Comparison of ENCODE assay signal across 8 mouse cellular contexts in the genomic region with DNA sequence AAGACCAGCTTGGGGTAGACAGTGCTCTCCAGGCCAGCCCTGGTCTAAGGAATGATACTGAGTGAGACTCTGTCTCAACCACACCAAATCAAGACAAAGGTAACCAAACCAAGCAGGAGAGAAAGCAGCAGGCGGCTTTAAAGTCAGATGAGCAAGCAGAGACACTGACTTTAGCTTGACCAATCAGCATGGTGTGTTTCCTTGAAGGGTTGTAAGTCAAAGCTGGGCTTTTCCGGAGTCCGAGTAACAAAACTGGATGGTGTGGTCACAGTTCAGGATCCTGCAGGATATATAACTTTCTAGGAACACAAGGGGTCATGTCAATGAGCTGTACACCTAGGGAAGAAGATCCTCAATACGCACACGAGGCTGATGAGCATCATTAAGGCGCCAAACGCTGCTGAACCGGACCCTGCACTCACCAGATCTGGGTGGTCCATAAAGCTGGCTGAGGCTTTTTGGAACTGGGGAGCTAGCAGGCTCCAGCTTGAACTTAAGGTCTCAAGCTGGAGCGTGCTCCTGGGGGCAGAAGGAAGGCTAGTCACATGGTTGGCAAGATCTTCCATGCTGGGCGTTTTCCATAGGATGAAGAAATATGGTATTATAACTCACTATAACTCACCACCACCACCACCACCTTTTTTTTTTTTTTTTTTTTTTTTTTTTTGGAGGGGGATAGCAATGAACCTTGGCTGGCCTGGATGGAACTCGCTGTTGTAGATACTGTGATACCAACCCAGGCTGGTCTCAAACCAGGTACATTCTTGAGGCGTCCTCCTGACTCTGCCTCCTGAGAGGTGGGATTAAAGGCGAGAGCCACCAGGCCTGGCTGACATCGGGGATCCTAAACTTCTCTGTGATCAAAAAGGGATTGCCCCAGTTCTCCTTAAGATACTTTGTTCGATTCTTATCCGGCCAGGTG. TPM values are rescaled to one million over a fixed set of nuclear protein-coding genes. Genes with fewer than 3 reads are reported as not detected.
DNase-seq lines count a peak whose midpoint lies in the region; ATAC-seq and TF ChIP-seq lines count a peak whose summit lies in the region.

No protein-coding gene starts in this region.

- DNase-seq in heart, postnatal 36 days: no peak
- no peak for DNase-seq in G1E (ENCODE audit: low spot score)
- no peak for DNase-seq in gastrocnemius, postnatal 36 days
- DNase-seq in thymus, postnatal 14 days: no peak
- no peak for DNase-seq in left cerebral cortex, postnatal 4 days

- no peaks in the 10 kb centered on the region for H3K9me3 ChIP-seq in heart, embryonic 12.5 days (replicated peaks)
- peaks cover 17% of the 10 kb centered on the region for H3K9me3 ChIP-seq in G1E (replicated peaks)

- no peaks in the 10 kb centered on the region for H3K27me3 ChIP-seq in heart, embryonic 12.5 days (replicated peaks)
- H3K27me3 ChIP-seq in G1E (ENCODE audit: insufficient read depth, low read length): no peaks in the 10 kb centered on the region

- WGBS in heart, embryonic 12.5 days: 46% methylated on average over 16 of the region's 16 CpGs

- peak; percentile 29 for ATAC-seq in heart, embryonic 12.5 days (ENCODE audit: insufficient number of reproducible peaks, low FRiP score)
- ATAC-seq in G1E (ENCODE audit: extremely low read depth, insufficient number of reproducible peaks, low FRiP score, poor library complexity, severe bottlenecking): no peak
- ATAC-seq in granulocyte monocyte progenitor cell, adult 5-6 weeks (replicated peaks; ENCODE audit: poor library complexity, severe bottlenecking): peak; percentile 1; the same call in 1 of the 2 replicates
- ATAC-seq in megakaryocyte-erythroid progenitor cell, adult 5-6 weeks (replicated peaks; ENCODE audit: low FRiP score, low TSS enrichment, poor library complexity, severe bottlenecking): peak; percentile 31

- peak overlapping the region; percentile 44; the same call in 1 of the 2 replicates for H3K27ac ChIP-seq in heart, embryonic 12.5 days (ENCODE audit: poor library complexity, severe bottlenecking)

- no peak for TF ChIP-seq CTCF in G1E (IDR thresholded peaks at IDR 0.05; ENCODE audit: low read depth, low read length)

- peaks cover 13% of the 10 kb centered on the region for H3K4me1 ChIP-seq in heart, embryonic 12.5 days (replicated peaks)
- H3K4me1 ChIP-seq in G1E (ENCODE audit: insufficient read depth, low read depth, low read length): peaks cover 25% of the 10 kb centered on the region

- H3K4me3 ChIP-seq in heart, embryonic 12.5 days: peak overlapping the region; percentile 95
- peak overlapping the region; percentile 78; the same call in 1 of the 2 replicates for H3K4me3 ChIP-seq in G1E (ENCODE audit: low read depth, low read length)

- H3K36me3 ChIP-seq in heart, embryonic 12.5 days: peaks cover 26% of the 10 kb centered on the region
- H3K36me3 ChIP-seq in G1E (replicated peaks): peaks cover 21% of the 10 kb centered on the region

- no peak overlapping the region for H3K9ac ChIP-seq in heart, embryonic 12.5 days

- peak overlapping the region; percentile 49; the same call in 1 of the 2 replicates for H3K4me2 ChIP-seq in heart, embryonic 12.5 days

- intact Hi-C loops in heart, postnatal 36 days (cut with DNase I): loop anchor here (2.0 to 5.0 kb wide), 2 partner anchors 26 to 152 kb away; a partner anchor contains a TSS
- intact Hi-C loops in gastrocnemius, postnatal 36 days (cut with DNase I): no loop called here
- intact Hi-C loops in left cerebral cortex, postnatal 4 days (cut with DNase I): no loop called here

RNA-seq across cellular contexts. Expression of a gene that starts 0.6 kb away (rescaled TPM):
- 278 and 280 TPM in 2 replicates for polyA plus RNA-seq in heart, embryonic 12.5 days (2016; fragmentation: Nextera tagmentation; extraction: Ambion mirVana)
- 100 to 1,000 TPM; 276 to 293 TPM for total RNA-seq in heart, postnatal 36 days (2021)
- 543 and 552 TPM in 2 replicates for total RNA-seq in G1E (2014; fragmentation: Nextera tagmentation)
- total RNA-seq in G1E (2017): 1,450 and 1,748 TPM in 2 replicates
- polyA plus RNA-seq in G1E (2012): 38.3 and 54.2 TPM in 2 replicates
- total RNA-seq in granulocyte monocyte progenitor cell, adult 5-6 weeks (2014; fragmentation: Nextera tagmentation): 1,942 and 1,984 TPM in 2 replicates
- 2,435 and 2,975 TPM in 2 replicates for total RNA-seq in granulocyte monocyte progenitor cell, adult 5-6 weeks (2017)
- 2,168 and 2,467 TPM in 2 replicates for total RNA-seq in megakaryocyte-erythroid progenitor cell, adult 5-6 weeks (2014; fragmentation: Nextera tagmentation)
- 3,890 and 4,556 TPM in 2 replicates for total RNA-seq in megakaryocyte-erythroid progenitor cell, adult 5-6 weeks (2017)
- 100 to 1,000 TPM; 165 to 223 TPM for total RNA-seq in gastrocnemius, postnatal 36 days (2021)
- total RNA-seq in left cerebral cortex, postnatal 4 days (2021): 100 to 1,000 TPM; 335 to 363 TPM

RNA-seq across cellular contexts. Expression of a gene that starts 6.1 kb away (rescaled TPM):
- polyA plus RNA-seq in heart, embryonic 12.5 days (2016; fragmentation: Nextera tagmentation; extraction: Ambion mirVana): 56.5 and 62.1 TPM in 2 replicates
- 10 to 100 TPM; 50.2 to 68.0 TPM for total RNA-seq in heart, postnatal 36 days (2021)
- total RNA-seq in G1E (2014; fragmentation: Nextera tagmentation) (not detected in 2 replicates), G1E (2017) (0.11 and 0.52 TPM in 2 replicates)
- not detected in 2 replicates for polyA plus RNA-seq in G1E (2012)
- total RNA-seq in granulocyte monocyte progenitor cell, adult 5-6 weeks (2014; fragmentation: Nextera tagmentation): not detected in 2 replicates
- not detected in 2 replicates for total RNA-seq in granulocyte monocyte progenitor cell, adult 5-6 weeks (2017)
- total RNA-seq in megakaryocyte-erythroid progenitor cell, adult 5-6 weeks (2014; fragmentation: Nextera tagmentation): not detected in 2 replicates
- 0.38 TPM in 1 of 2 replicates, not detected in the other for total RNA-seq in megakaryocyte-erythroid progenitor cell, adult 5-6 weeks (2017)
- not detected for total RNA-seq in gastrocnemius, postnatal 36 days (2021)
- 1 to 10 TPM; 3.0 to 3.8 TPM for total RNA-seq in left cerebral cortex, postnatal 4 days (2021)

RNA-seq across cellular contexts. Expression of a gene that starts 13.5 kb away (rescaled TPM):
- polyA plus RNA-seq in heart, embryonic 12.5 days (2016; fragmentation: Nextera tagmentation; extraction: Ambion mirVana): 0.08 TPM in 1 of 2 replicates, not detected in the other
- under 1 TPM; 0.16 to 0.58 TPM for total RNA-seq in heart, postnatal 36 days (2021)
- total RNA-seq in G1E (2014; fragmentation: Nextera tagmentation): not detected in 2 replicates
- under 0.01 TPM in 2 replicates for total RNA-seq in G1E (2017)
- polyA plus RNA-seq in G1E (2012): 0.01 TPM in 2 replicates
- not detected in 2 replicates for total RNA-seq in granulocyte monocyte progenitor cell, adult 5-6 weeks (2014; fragmentation: Nextera tagmentation)
- total RNA-seq in granulocyte monocyte progenitor cell, adult 5-6 weeks (2017): 0.04 TPM in 1 of 2 replicates, not detected in the other
- total RNA-seq in megakaryocyte-erythroid progenitor cell, adult 5-6 weeks (2014; fragmentation: Nextera tagmentation): 0.10 TPM in 1 of 2 replicates, not detected in the other
- 0.04 TPM in 1 of 2 replicates, not detected in the other for total RNA-seq in megakaryocyte-erythroid progenitor cell, adult 5-6 weeks (2017)
- total RNA-seq in gastrocnemius, postnatal 36 days (2021): under 1 TPM; 0.10 to 0.13 TPM
- 100 to 1,000 TPM; 185 to 191 TPM for total RNA-seq in left cerebral cortex, postnatal 4 days (2021)

RNA-seq across cellular contexts. Expression of a gene that starts 27.9 kb away (rescaled TPM):
- polyA plus RNA-seq in heart, embryonic 12.5 days (2016; fragmentation: Nextera tagmentation; extraction: Ambion mirVana): 24.0 and 25.4 TPM in 2 replicates
- total RNA-seq in heart, postnatal 36 days (2021): 10 to 100 TPM; 25.4 to 25.8 TPM
- total RNA-seq in G1E (2014; fragmentation: Nextera tagmentation): 19.0 and 21.9 TPM in 2 replicates
- total RNA-seq in G1E (2017): 21.5 and 24.6 TPM in 2 replicates
- 19.0 TPM in 2 replicates for polyA plus RNA-seq in G1E (2012)
- 14.3 and 17.9 TPM in 2 replicates for total RNA-seq in granulocyte monocyte progenitor cell, adult 5-6 weeks (2014; fragmentation: Nextera tagmentation)
- 13.0 and 13.9 TPM in 2 replicates for total RNA-seq in granulocyte monocyte progenitor cell, adult 5-6 weeks (2017)
- total RNA-seq in megakaryocyte-erythroid progenitor cell, adult 5-6 weeks (2014; fragmentation: Nextera tagmentation): 23.1 and 26.7 TPM in 2 replicates
- 12.6 and 12.9 TPM in 2 replicates for total RNA-seq in megakaryocyte-erythroid progenitor cell, adult 5-6 weeks (2017)
- total RNA-seq in gastrocnemius, postnatal 36 days (2021): 10 to 100 TPM; 14.4 to 17.3 TPM
- total RNA-seq in left cerebral cortex, postnatal 4 days (2021): 10 to 100 TPM; 22.8 to 23.4 TPM

RNA-seq across cellular contexts. Expression of a gene that starts 33.4 kb away (rescaled TPM):
- not detected in 2 replicates for polyA plus RNA-seq in heart, embryonic 12.5 days (2016; fragmentation: Nextera tagmentation; extraction: Ambion mirVana)
- not detected for total RNA-seq in heart, postnatal 36 days (2021)
- total RNA-seq in G1E (2014; fragmentation: Nextera tagmentation) (not detected in 2 replicates), G1E (2017) (not detected in 2 replicates)
- not detected in 2 replicates for polyA plus RNA-seq in G1E (2012)
- total RNA-seq in granulocyte monocyte progenitor cell, adult 5-6 weeks (2014; fragmentation: Nextera tagmentation): not detected in 2 replicates
- not detected in 2 replicates for total RNA-seq in granulocyte monocyte progenitor cell, adult 5-6 weeks (2017)
- total RNA-seq in megakaryocyte-erythroid progenitor cell, adult 5-6 weeks (2014; fragmentation: Nextera tagmentation): not detected in 2 replicates
- not detected in 2 replicates for total RNA-seq in megakaryocyte-erythroid progenitor cell, adult 5-6 weeks (2017)
- not detected for total RNA-seq in gastrocnemius, postnatal 36 days (2021)
- total RNA-seq in left cerebral cortex, postnatal 4 days (2021): under 1 TPM in 1 of 2 experiments, not detected in 1; 0.20 TPM

Comparison
In these comparisons a context has a peak if more than half of its experiments do, and no peak if none do; other contexts are left out.
1. RNA of a gene that starts 6.1 kb away (total RNA-seq): 50.2 to 68.0 TPM in heart, postnatal 36 days; 3.0 to 3.8 TPM in left cerebral cortex, postnatal 4 days, not detected in gastrocnemius, postnatal 36 days, 0.11 to 0.52 TPM in G1E, not detected in granulocyte monocyte progenitor cell, adult 5-6 weeks and 0.38 TPM in megakaryocyte-erythroid progenitor cell, adult 5-6 weeks; every median in the first group is over 10 times any median in the second.
2. RNA of a gene that starts 13.5 kb away (total RNA-seq): 185 to 191 TPM in left cerebral cortex, postnatal 4 days; 0.16 to 0.58 TPM in heart, postnatal 36 days, 0.10 to 0.13 TPM in gastrocnemius, postnatal 36 days, under 0.01 TPM in G1E, 0.04 TPM in granulocyte monocyte progenitor cell, adult 5-6 weeks and 0.04 to 0.10 TPM in megakaryocyte-erythroid progenitor cell, adult 5-6 weeks; every median in the first group is over 100 times any median in the second.